Mouse (Mus musculus) erythroblast, embryonic 14.5 days (primary cell): Measurements from ENCODE around the gene Rnf115. TPM values are rescaled to one million over a fixed set of nuclear protein-coding genes. Genes with fewer than 3 reads are reported as not detected.

Experiments
- H3K27me3 ChIP-seq: 2 replicates; pipeline ENCODE4 v1.6.1; 2012; ENCODE audit warnings: inconsistent platforms; ENCODE audit not compliant: control insufficient read depth
- H3K36me3 ChIP-seq: 2 replicates; pipeline ENCODE4 v1.6.1; 2012; ENCODE audit warnings: mild to moderate bottlenecking, inconsistent platforms; ENCODE audit not compliant: control insufficient read depth
- H3K4me1 ChIP-seq: 2 replicates; pipeline ENCODE4 v1.6.1; 2012; ENCODE audit warnings: inconsistent platforms; ENCODE audit not compliant: control insufficient read depth
- H3K4me3 ChIP-seq: replicated peaks from 2 replicates; pipeline ENCODE3; 2012; ENCODE audit warnings: moderate library complexity, mild to moderate bottlenecking, inconsistent platforms
- H3K9me3 ChIP-seq: 2 replicates; pipeline ENCODE4 v1.6.1; 2012; ENCODE audit warnings: low read length, inconsistent platforms, mixed read lengths; ENCODE audit not compliant: control insufficient read depth
- GATA1 ChIP-seq: IDR thresholded peaks from 2 replicates; pipeline ENCODE4 v1.6.1; 2012; ENCODE audit warnings: low read length, inconsistent platforms, mixed read lengths
- TAL1 ChIP-seq: IDR thresholded peaks from 3 replicates; pipeline ENCODE4 v1.6.1; 2012; ENCODE audit warnings: low read length, inconsistent platforms, mixed read lengths
- polyA plus RNA-seq: library from polyadenylated mRNA; stranded (reverse); fragments of >175 nt; gene quantifications from 2 replicates; pipeline ENCODE4 v1.2.3, GENCODE M21; 2012

Gene Rnf115
- polyA plus RNA-seq, 1 experiment: 0.98 TPM

DNA sequence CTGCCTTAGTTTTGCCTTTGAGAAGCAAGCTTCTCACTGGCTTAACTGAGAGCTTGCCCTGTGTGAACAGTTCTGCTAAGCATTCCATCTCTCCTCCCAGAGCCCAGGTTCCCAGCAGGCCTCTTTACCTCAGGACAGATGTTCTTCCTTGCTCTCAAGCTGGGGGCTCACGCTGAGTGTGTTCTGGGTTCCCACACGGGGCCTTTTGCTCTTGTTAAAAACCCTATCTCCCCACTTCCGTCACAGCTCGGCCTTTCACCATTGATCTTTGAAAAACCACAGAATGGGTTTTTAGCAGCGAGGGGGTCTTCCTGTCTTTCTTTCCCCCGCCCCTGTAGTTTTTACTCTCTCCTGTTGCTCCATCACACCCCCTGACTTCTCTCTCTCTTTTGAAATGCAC lies 86.9 kb downstream of the Rnf115 start:
- Histone ChIP-seq H3K36me3 (no peaks in the 10 kb centered on the region), H3K4me3 (no peak overlapping the region), H3K4me1 (no peaks in the 10 kb centered on the region; the same call in 1 of the 2 replicates), H3K9me3 (no peaks in the 10 kb centered on the region; the same call in 1 of the 2 replicates), H3K27me3 (no peaks in the 10 kb centered on the region; the same call in 1 of the 2 replicates)
- TF ChIP-seq GATA1: no peak
- TF ChIP-seq TAL1: no peak

DNA sequence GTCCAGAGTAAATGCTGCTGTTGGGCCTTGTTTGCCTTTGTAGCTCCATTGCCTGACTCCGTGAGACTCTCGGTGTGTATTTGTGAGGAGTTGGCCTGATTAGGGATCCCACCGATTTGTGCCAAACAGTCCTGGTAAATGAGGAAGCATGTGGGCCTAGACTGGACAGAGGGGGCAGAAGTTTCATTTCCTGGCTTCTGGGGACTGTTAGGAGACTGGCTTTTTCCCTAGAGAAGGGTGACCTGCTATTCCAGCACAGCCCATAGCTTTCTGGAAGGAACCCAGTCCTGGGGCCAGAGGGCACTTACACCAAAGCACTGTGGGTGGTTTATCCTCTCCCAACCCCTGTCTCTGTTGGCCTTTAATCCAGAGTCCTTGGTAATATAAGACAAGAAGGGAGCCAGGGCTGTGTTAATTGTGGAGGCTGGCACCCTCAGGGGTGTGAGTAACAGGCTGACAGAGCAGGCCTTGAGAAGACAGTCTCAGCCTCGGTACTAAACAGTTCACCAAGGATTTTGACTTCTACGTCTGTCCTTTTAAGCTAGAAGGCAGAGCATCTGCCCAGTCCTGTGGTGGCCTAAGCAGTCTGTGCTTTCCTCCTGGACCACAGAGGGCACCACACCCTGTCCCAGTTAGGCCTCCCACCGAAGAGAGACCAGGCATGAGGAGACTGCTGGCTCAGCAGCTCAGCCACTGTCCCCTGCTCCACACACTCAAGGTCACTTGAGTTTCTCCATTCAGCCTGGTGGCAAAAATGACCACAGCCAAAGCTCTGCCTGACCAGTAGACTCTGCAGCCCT lies 92.9 kb downstream of the Rnf115 start:
- Histone ChIP-seq H3K4me1 (no peaks in the 10 kb centered on the region), H3K36me3 (no peaks in the 10 kb centered on the region), H3K27me3 (no peaks in the 10 kb centered on the region), H3K9me3 (no peaks in the 10 kb centered on the region; the same call in 1 of the 2 replicates), H3K4me3 (no peak overlapping the region)
- TF ChIP-seq TAL1 (no peak; the same call in 2 of the 3 replicates), GATA1 (no peak)

DNA sequence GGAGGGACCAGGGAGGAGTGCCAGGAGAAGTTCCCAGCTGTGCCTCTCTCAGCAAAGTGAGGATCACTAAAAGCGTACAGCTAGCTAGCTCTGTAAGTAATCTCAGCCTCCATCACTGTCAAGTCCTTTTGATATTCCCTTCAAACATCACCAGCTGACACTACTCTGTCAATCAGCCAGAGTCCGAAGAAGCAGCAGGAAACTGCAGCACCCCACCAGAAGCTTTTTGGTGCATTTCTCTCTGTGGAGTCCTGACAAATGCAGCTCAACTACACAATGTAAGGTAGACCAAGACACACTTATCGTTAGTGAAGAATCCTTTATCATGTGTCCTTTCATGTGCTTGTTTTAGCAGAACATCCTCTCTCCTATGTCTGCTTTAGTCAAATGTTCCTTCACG lies 94.1 kb downstream of the Rnf115 start:
- Histone ChIP-seq H3K4me3 (no peak overlapping the region), H3K4me1 (no peaks in the 10 kb centered on the region), H3K36me3 (no peaks in the 10 kb centered on the region), H3K27me3 (no peaks in the 10 kb centered on the region), H3K9me3 (no peaks in the 10 kb centered on the region; the same call in 1 of the 2 replicates)
- no peak for TF ChIP-seq GATA1
- TF ChIP-seq TAL1: no peak

DNA sequence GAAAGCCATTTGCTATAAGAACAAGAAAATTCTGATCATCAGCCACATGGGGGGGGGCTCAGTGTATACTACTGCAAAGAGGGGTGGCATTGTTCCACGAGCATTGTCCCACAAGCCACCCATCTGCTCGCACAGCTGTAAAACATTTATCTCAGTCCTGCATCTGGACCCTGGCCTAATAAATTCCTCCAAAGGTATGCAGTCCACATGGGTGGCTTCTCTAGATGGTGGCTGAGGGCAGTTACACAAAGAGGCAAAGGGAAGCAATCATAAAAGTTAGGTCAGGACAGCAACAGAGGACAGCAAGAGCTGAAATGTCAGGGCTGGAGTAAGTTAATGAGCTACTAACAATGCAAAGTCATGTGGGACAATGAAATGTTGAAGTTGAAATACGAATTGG lies 96.2 kb downstream of the Rnf115 start:
- Histone ChIP-seq H3K36me3 (no peaks in the 10 kb centered on the region), H3K27me3 (no peaks in the 10 kb centered on the region), H3K4me3 (no peak overlapping the region), H3K9me3 (no peaks in the 10 kb centered on the region), H3K4me1 (no peaks in the 10 kb centered on the region)
- TF ChIP-seq GATA1: no peak
- no peak for TF ChIP-seq TAL1

DNA sequence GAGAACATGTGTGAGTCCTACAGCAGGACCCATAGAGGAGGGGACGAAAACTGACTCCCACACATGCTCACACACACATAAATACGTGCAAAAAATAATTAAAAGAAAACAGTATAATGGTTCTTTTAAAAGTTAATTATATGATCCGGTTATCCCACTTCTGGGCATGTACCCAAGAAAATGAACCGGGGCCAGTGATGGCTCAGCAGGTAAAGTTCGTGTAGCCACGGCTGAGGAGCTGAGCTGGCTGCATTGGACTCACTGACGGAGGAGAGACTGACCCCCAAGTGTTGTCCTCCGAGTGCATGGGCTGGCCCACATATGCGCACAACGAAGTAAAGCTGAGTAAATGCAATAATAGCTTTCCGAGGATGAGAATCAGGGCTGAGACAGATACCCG lies 97.2 kb downstream of the Rnf115 start:
- Histone ChIP-seq H3K4me1 (no peaks in the 10 kb centered on the region), H3K36me3 (no peaks in the 10 kb centered on the region), H3K27me3 (no peaks in the 10 kb centered on the region), H3K9me3 (no peaks in the 10 kb centered on the region), H3K4me3 (no peak overlapping the region)
- TF ChIP-seq GATA1 (no peak), TAL1 (no peak)

DNA sequence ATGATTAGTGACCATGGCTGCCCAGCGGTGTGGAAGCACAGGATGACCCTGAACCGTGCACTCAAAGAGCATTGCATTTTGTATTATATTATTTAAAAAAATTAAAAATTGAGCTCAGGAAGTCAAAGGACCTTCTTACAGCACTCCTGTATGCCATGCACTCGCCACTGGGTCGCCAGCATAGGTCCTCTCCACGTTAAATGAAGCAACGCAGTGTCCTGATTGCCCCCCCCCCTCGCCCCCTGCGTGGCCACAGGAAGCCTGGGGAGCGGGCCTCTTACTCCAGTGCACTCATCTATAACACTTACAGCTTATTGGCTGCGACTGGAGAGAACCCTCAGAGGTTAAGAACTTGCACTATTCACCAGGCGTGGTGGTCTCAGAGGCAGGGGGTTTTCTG lies 97.8 kb downstream of the Rnf115 start:
- Histone ChIP-seq H3K27me3 (no peaks in the 10 kb centered on the region), H3K4me3 (no peak overlapping the region), H3K4me1 (no peaks in the 10 kb centered on the region), H3K9me3 (no peaks in the 10 kb centered on the region), H3K36me3 (no peaks in the 10 kb centered on the region)
- no peak for TF ChIP-seq GATA1

DNA sequence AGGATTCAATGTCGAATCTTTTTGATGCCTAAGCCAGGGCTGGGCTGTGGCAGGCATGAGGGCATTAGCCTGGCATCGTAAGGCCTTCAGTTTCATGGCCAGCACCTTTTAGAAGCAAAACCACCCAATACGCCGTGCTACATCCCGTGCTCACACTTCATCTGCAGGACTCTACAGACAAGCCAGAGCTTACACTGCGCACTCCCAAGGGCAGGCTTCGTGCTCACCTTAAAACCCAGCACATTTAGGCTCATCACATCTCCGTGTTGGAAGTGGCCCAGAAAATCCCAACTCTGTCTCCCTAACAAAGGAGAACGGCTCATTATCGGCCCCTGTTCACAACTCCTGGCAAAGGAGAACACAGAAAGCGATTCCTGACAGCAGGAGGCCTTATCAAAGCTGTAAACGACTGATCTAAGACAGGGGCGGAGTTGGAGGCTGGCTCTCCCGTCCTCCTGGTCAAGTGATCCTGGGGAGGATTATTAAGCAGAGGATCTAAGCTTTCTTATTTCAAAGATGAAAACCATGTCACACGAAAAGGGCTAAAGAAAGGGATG lies 100.9 kb downstream of the Rnf115 start:
- Histone ChIP-seq H3K27me3 (no peaks in the 10 kb centered on the region), H3K4me1 (no peaks in the 10 kb centered on the region), H3K4me3 (no peak overlapping the region), H3K9me3 (no peaks in the 10 kb centered on the region), H3K36me3 (no peaks in the 10 kb centered on the region)
- no peak for TF ChIP-seq TAL1
- no peak for TF ChIP-seq GATA1

DNA sequence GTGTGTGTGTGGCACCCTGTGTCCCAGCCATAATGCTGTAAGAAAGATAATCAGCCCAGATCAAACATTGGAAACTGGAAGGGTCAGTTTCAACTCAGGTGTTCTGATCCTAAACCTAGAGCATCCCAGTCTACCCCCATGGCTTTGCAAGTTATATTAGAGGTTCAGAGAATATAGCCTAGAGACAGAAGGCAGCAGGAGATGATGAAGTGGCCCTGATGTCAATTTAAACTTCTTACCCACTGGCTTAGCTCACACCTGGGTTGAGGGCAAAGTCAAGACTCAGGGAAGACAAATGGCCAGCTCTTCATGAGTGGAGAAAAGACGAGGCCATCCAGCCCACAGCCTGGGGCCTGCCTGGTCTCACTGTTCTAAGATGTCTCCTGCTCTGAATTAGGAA lies 101.5 kb downstream of the Rnf115 start, which contains the start of the genes Pdzk1 and Cd160:
Gene Pdzk1, plus strand, starts transcription at position 301 of the 400 bp plus-strand sequence.
Gene Cd160, minus strand, starts transcription at position 368 of the 400 bp plus-strand sequence.
- Histone ChIP-seq H3K27me3 (no peaks in the 10 kb centered on the region), H3K36me3 (no peaks in the 10 kb centered on the region), H3K9me3 (no peaks in the 10 kb centered on the region), H3K4me1 (no peaks in the 10 kb centered on the region), H3K4me3 (peak within 1 kb of the TSS; percentile 29)
- TF ChIP-seq GATA1 (no peak), TAL1 (no peak)

DNA sequence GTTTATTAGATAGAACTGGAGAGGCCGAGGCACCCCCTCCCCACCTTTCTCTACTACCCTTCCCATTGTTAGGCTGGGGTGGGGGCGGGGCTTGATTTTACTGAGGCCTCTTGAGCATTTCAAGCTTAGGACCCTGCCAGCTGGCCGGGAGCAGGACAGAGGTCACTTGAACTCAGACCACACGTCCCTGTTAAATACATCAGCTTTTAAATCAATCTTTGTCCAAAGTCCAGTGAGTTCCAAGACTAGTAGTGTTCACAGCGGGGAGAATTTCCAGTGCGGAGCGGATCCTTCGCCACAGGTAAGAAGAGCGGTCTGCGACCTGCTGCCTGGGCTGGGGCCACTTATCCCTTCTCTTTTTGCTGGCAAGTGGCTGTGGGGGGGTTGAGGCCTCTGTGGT lies 102.4 kb downstream of the Rnf115 start:
- no peaks in the 10 kb centered on the region for H3K9me3 ChIP-seq
- peak overlapping the region; percentile 29 for H3K4me3 ChIP-seq
- TF ChIP-seq TAL1 (no peak), GATA1 (no peak)
- no peaks in the 10 kb centered on the region for H3K36me3 ChIP-seq
- no peaks in the 10 kb centered on the region for H3K27me3 ChIP-seq
- H3K4me1 ChIP-seq: no peaks in the 10 kb centered on the region

DNA sequence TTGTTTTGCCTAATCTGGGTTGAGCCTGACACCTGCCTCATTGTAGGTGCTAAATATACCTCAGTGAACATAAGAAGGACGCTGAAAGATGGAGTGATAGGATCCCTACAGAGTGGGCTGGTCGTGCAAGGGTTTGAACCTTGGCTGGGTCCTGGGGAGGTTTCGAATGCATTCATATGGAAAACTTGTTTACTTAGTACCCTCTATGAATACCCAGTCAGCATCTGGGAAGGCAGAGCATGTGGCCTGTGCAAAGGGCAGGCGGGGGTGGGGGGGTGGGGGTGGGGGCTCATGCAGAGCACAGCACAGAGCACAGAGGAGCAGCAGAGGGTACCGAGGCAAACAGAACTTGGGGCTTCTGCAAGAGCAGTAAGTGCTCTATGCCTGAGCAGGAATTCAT lies 105.5 kb downstream of the Rnf115 start:
- no peak overlapping the region for H3K4me3 ChIP-seq
- no peaks in the 10 kb centered on the region for H3K27me3 ChIP-seq
- no peaks in the 10 kb centered on the region for H3K9me3 ChIP-seq
- no peaks in the 10 kb centered on the region for H3K4me1 ChIP-seq
- TF ChIP-seq GATA1: no peak
- no peak for TF ChIP-seq TAL1
- no peaks in the 10 kb centered on the region for H3K36me3 ChIP-seq
